9 mouse cellular contexts compared by ENCODE assay signal in the genomic region with DNA sequence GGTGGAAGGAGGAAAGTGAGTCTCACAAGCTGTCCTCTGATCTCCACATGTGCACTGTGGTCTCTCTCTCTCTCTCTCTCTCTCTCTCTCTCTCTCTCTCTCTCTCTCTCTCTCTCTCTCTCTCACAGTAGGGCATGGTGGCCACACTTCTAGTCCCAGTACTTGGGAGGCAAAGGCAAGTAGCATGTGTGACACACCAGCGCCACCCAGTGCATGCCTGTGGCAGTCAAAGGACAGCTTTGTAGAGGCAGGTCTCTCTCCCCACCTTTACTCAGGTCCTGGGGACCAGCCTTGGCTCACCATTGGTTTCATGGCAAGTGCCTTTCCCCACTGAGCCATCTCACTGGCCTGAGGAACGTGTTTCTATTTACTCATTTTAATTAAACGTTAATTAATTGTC. TPM values are rescaled to one million over a fixed set of nuclear protein-coding genes. Genes with fewer than 3 reads are reported as not detected.
DNase-seq lines count a peak whose midpoint lies in the region; ATAC-seq and TF ChIP-seq lines count a peak whose summit lies in the region.
"Had no signal": no experiment of that assay in that cellular context is flagged by ENCODE, and none has a peak within 500 bp of the region (broad histone marks: within the 10 kb centered on the region; RNA-seq: fewer than 3 reads in every experiment).

No protein-coding gene starts in this region.

- no peaks in the 10 kb centered on the region for H3K9me3 ChIP-seq in neural tube, embryonic 11.5 days (ENCODE audit: control insufficient read depth, low read length)
- no peaks in the 10 kb centered on the region for H3K9me3 ChIP-seq in neural tube, embryonic 15.5 days (replicated peaks)

- no peak for ATAC-seq in neural tube, embryonic 11.5 days (ENCODE audit: insufficient read depth, low FRiP score, low TSS enrichment)
- ATAC-seq in neural tube, embryonic 15.5 days (ENCODE audit: low FRiP score) = no peak

- H3K27me3 ChIP-seq in neural tube, embryonic 11.5 days (ENCODE audit: control insufficient read depth, insufficient read depth, low read length) = no peaks in the 10 kb centered on the region
- no peaks in the 10 kb centered on the region for H3K27me3 ChIP-seq in neural tube, embryonic 15.5 days (replicated peaks)
- no peaks in the 10 kb centered on the region for H3K27me3 ChIP-seq in thymus, adult 2 months (ENCODE audit: control insufficient read depth, insufficient read depth, low read length)

- H3K4me3 ChIP-seq in neural tube, embryonic 11.5 days (ENCODE audit: low read depth, low read length) = no peak overlapping the region
- no peak overlapping the region for H3K4me3 ChIP-seq in neural tube, embryonic 15.5 days (replicated peaks)
- no peak overlapping the region for H3K4me3 ChIP-seq in thymus, adult 2 months (ENCODE audit: control insufficient read depth, insufficient read depth, low read length)

- no peak overlapping the region for H3K4me2 ChIP-seq in neural tube, embryonic 11.5 days (ENCODE audit: low read depth)
- no peak overlapping the region for H3K4me2 ChIP-seq in neural tube, embryonic 15.5 days

- no peak for TF ChIP-seq POLR2A in thymus, adult 2 months (IDR thresholded peaks at IDR 0.05; ENCODE audit: control insufficient read depth, extremely low read depth, insufficient read depth, low read length, poor library complexity)

- no peak overlapping the region for H3K9ac ChIP-seq in neural tube, embryonic 11.5 days (ENCODE audit: low read length)
- no peak overlapping the region for H3K9ac ChIP-seq in neural tube, embryonic 15.5 days (replicated peaks)

- TF ChIP-seq CTCF in thymus, adult 2 months (IDR thresholded peaks at IDR 0.05; ENCODE audit: borderline replicate concordance, control insufficient read depth, extremely low read depth, insufficient read depth, low read length, poor library complexity) = peak; percentile 61; the same call in 1 of the 2 replicates

- no peak overlapping the region for H3K27ac ChIP-seq in neural tube, embryonic 11.5 days (ENCODE audit: low read depth, low read length)
- H3K27ac ChIP-seq in neural tube, embryonic 15.5 days (replicated peaks) = no peak overlapping the region
- H3K27ac ChIP-seq in thymus, adult 2 months (ENCODE audit: control insufficient read depth, insufficient read depth, low read length) = no peak overlapping the region

- WGBS in neural tube, embryonic 11.5 days = 30% methylated on average over 3 of the region's 3 CpGs
- 19% methylated on average over 3 of the region's 3 CpGs for WGBS in neural tube, embryonic 15.5 days
- WGBS in thymus, adult 2 months = 25% methylated on average over 3 of the region's 3 CpGs

- DNase-seq in adrenal gland, adult (ENCODE audit: inconsistent age in 2 of 2, low spot score in 1 of 2) = peak; percentile 46 to 80
- DNase-seq in adrenal gland, adult 8-10 months = no peak
- DNase-seq in neural tube, embryonic 11.5 days (ENCODE audit: low spot score) = peak; percentile 30
- DNase-seq in cerebellum, adult 9-11 months = peak; percentile 35
- peak; percentile 64 to 70 for DNase-seq in kidney, postnatal 4 days
- peak; percentile 64 for DNase-seq in lung, postnatal 36 days
- DNase-seq in thymus, adult 2 months = peak; percentile 75

- peaks cover 5% of the 10 kb centered on the region; the same call in 1 of the 2 replicates for H3K4me1 ChIP-seq in neural tube, embryonic 11.5 days (ENCODE audit: control insufficient read depth, insufficient read depth, low read length)
- H3K4me1 ChIP-seq in neural tube, embryonic 15.5 days = no peaks in the 10 kb centered on the region
- peaks cover 29% of the 10 kb centered on the region for H3K4me1 ChIP-seq in thymus, adult 2 months (replicated peaks; ENCODE audit: control insufficient read depth, insufficient read depth, low read length)

- H3K36me3 ChIP-seq in neural tube, embryonic 11.5 days (ENCODE audit: control insufficient read depth, insufficient read depth, low read length) = no peaks in the 10 kb centered on the region
- no peaks in the 10 kb centered on the region for H3K36me3 ChIP-seq in neural tube, embryonic 15.5 days
- no peaks in the 10 kb centered on the region for H3K36me3 ChIP-seq in thymus, adult 2 months (ENCODE audit: control insufficient read depth, insufficient read depth, low read length)

RNA-seq across cellular contexts. Expression of a gene that starts 2.2 kb away (rescaled TPM):
- total RNA-seq in adrenal gland, adult 8-10 months (2022) = not detected
- not detected in 2 replicates for polyA plus RNA-seq in neural tube, embryonic 11.5 days (2014; fragmentation: Nextera tagmentation; extraction: Ambion mirVana)
- polyA plus RNA-seq in neural tube, embryonic 15.5 days (2015; fragmentation: Nextera tagmentation; extraction: Ambion mirVana) = 0.65 TPM in 1 of 2 replicates, not detected in the other
- 0.90 and 1.0 TPM in 2 replicates for polyA plus RNA-seq in thymus, adult 2 months (2012; rRNA removed)
- total RNA-seq: hematopoietic stem cell, adult 5-6 weeks had no signal

RNA-seq across cellular contexts. Expression of a gene that starts 29.4 kb away (rescaled TPM):
- 1 to 10 TPM in 1 of 4 experiments, under 1 TPM in 3; 0.27 to 1.1 (median 0.35) TPM for total RNA-seq in adrenal gland, adult 8-10 months (2022)
- 0.09 and 0.50 TPM in 2 replicates for polyA plus RNA-seq in neural tube, embryonic 11.5 days (2014; fragmentation: Nextera tagmentation; extraction: Ambion mirVana)
- 0.20 and 1.6 TPM in 2 replicates for polyA plus RNA-seq in neural tube, embryonic 15.5 days (2015; fragmentation: Nextera tagmentation; extraction: Ambion mirVana)
- polyA plus RNA-seq in thymus, adult 2 months (2012; rRNA removed) = 21.0 and 23.5 TPM in 2 replicates

RNA-seq across cellular contexts. Expression of a gene that starts 44.3 kb away (rescaled TPM):
- total RNA-seq in adrenal gland, adult 8-10 months (2022) = 10 to 100 TPM; 71.0 to 87.5 (median 77.3) TPM
- polyA plus RNA-seq in neural tube, embryonic 11.5 days (2014; fragmentation: Nextera tagmentation; extraction: Ambion mirVana) = 76.3 and 79.9 TPM in 2 replicates
- polyA plus RNA-seq in neural tube, embryonic 15.5 days (2015; fragmentation: Nextera tagmentation; extraction: Ambion mirVana) = 16.7 and 16.8 TPM in 2 replicates
- 211 and 279 TPM in 2 replicates for polyA plus RNA-seq in thymus, adult 2 months (2012; rRNA removed)
